Mouse (Mus musculus) lung, adult 2 months (tissue): ENCODE data around the gene Igfbp1. TPM values are rescaled to one million over a fixed set of nuclear protein-coding genes. Genes with fewer than 3 reads are reported as not detected.
A peak's percentile ranks its signal among the peaks of the same experiment; 100 is the strongest.

Source experiments
- DNase-seq: peaks from one replicate; pipeline ENCODE4 v3.0.0; 2022
- H3K4me1 ChIP-seq: fragments of 200-500 bp; 2 replicates; pipeline ENCODE4 v1.6.1; 2011; ENCODE audit warnings: low read length; ENCODE audit not compliant: control insufficient read depth, insufficient read depth
- H3K4me3 ChIP-seq: fragments of 200-500 bp; replicated peaks from 2 replicates; pipeline ENCODE3; 2011; ENCODE audit warnings: low read depth, mild to moderate bottlenecking, control low read depth, low read length; ENCODE audit errors: extremely low read depth
- CTCF ChIP-seq: fragments of 200-500 bp; IDR thresholded peaks from 2 replicates; pipeline ENCODE4 v1.5.1; 2011; ENCODE audit warnings: mild to moderate bottlenecking, low read length, control low read depth; ENCODE audit not compliant: insufficient read depth
- POLR2A ChIP-seq: fragments of 200-500 bp; IDR thresholded peaks from 2 replicates; pipeline ENCODE4 v1.6.1; 2011; ENCODE audit warnings: low read depth, mild to moderate bottlenecking, control low read depth, low read length, borderline replicate concordance; ENCODE audit errors: extremely low read depth
- WGBS: fragments of 180-500 bp; shearing (Covaris S2); methylation state at CpG from one replicate; pipeline ENCODE4 v1.1.7; 2018; 5-methylcytosine and 5-hydroxymethylcytosine counted together
- polyA plus RNA-seq: library from polyadenylated mRNA; depleted of rRNA; stranded (reverse); fragments of >200 nt; gene quantifications from 2 replicates; pipeline ENCODE4 v1.2.3, GENCODE M21; 2012

The Igfbp1 gene
- polyA plus RNA-seq, 1 experiment: 0.07 TPM

- no peak for DNase-seq
- no peak overlapping the region for H3K4me3 ChIP-seq
- WGBS: 77% methylated on average over 8 of the region's 8 CpGs
- TF ChIP-seq CTCF: 0 out of 2 replicates have a peak, but pooled peaks have one; percentile 26
- TF ChIP-seq POLR2A: no peak
- no peaks in the 10 kb centered on the region for H3K4me1 ChIP-seq
These were observed 35.9 kb upstream of the Igfbp1 start for GRCm38 (mm10) chr11:7161502-7162174.

- Histone ChIP-seq H3K4me3 (no peak overlapping the region), H3K4me1 (no peaks in the 10 kb centered on the region)
- 68% methylated on average over 4 of the region's 4 CpGs for WGBS
- no peak for TF ChIP-seq CTCF
- TF ChIP-seq POLR2A: no peak
- DNase-seq: no peak
These were observed 33.2 kb upstream of the Igfbp1 start for GRCm38 (mm10) chr11:7164416-7164815.

GRCm38 (mm10) chr11:7169645-7170044 is 27.9 kb upstream of the Igfbp1 start:
- no peak for TF ChIP-seq CTCF
- TF ChIP-seq POLR2A: no peak
- no peak for DNase-seq
- H3K4me1 ChIP-seq: no peaks in the 10 kb centered on the region
- WGBS: 95% methylated on average over 1 of the region's 1 CpGs
- no peak overlapping the region for H3K4me3 ChIP-seq

GRCm38 (mm10) chr11:7173664-7174063 is 23.9 kb upstream of the Igfbp1 start:
- no peak for TF ChIP-seq POLR2A
- no peak for TF ChIP-seq CTCF
- WGBS: 68% methylated on average over 6 of the region's 6 CpGs
- DNase-seq: peak; percentile 41

GRCm38 (mm10) chr11:7178724-7179123 is 18.9 kb upstream of the Igfbp1 start:
- TF ChIP-seq CTCF (no peak), POLR2A (no peak)

More at GRCm38 (mm10) chr11:7173664-7174063, 23.9 kb upstream of the Igfbp1 start:
- Histone ChIP-seq H3K4me1 (no peaks in the 10 kb centered on the region), H3K4me3 (no peak overlapping the region)

GRCm38 (mm10) chr11:7179276-7179675 is 18.3 kb upstream of the Igfbp1 start:
- 54% methylated on average over 2 of the region's 2 CpGs for WGBS
- no peaks in the 10 kb centered on the region for H3K4me1 ChIP-seq
- no peak for DNase-seq
- no peak for TF ChIP-seq CTCF
- TF ChIP-seq POLR2A: no peak
- H3K4me3 ChIP-seq: no peak overlapping the region

More at GRCm38 (mm10) chr11:7178724-7179123, 18.9 kb upstream of the Igfbp1 start:
- Histone ChIP-seq H3K4me1 (no peaks in the 10 kb centered on the region), H3K4me3 (no peak overlapping the region)
- DNase-seq: no peak
- WGBS: 53% methylated on average over 4 of the region's 4 CpGs

GRCm38 (mm10) chr11:7182409-7183042 is 15.1 kb upstream of the Igfbp1 start:
- no peak overlapping the region for H3K4me3 ChIP-seq
- 58% methylated on average over 8 of the region's 8 CpGs for WGBS
- DNase-seq: no peak
- no peak for TF ChIP-seq CTCF
- no peak for TF ChIP-seq POLR2A
- no peaks in the 10 kb centered on the region for H3K4me1 ChIP-seq

GRCm38 (mm10) chr11:7184420-7184819 is 13.2 kb upstream of the Igfbp1 start:
- 54% methylated on average over 1 of the region's 1 CpGs for WGBS
- H3K4me1 ChIP-seq: no peaks in the 10 kb centered on the region
- DNase-seq: no peak
- H3K4me3 ChIP-seq: no peak overlapping the region
- TF ChIP-seq CTCF (no peak), POLR2A (no peak)

- TF ChIP-seq CTCF (no peak), POLR2A (no peak)
- WGBS: 67% methylated on average over 8 of the region's 8 CpGs
- Histone ChIP-seq H3K4me3 (no peak overlapping the region), H3K4me1 (no peaks in the 10 kb centered on the region)
- no peak for DNase-seq
These were observed 10.1 kb upstream of the Igfbp1 start for GRCm38 (mm10) chr11:7187472-7187871.

GRCm38 (mm10) chr11:7188469-7188868 is 9.1 kb upstream of the Igfbp1 start, which contains the start of gene Gm11985:
TSS of gene Gm11985 (minus strand) at chr11:7188569.
- no peak for TF ChIP-seq POLR2A
- no peak for TF ChIP-seq CTCF
- no peaks in the 10 kb centered on the region for H3K4me1 ChIP-seq
- 83% methylated on average over 13 of the region's 13 CpGs for WGBS
- no peak within 1 kb of the TSS for H3K4me3 ChIP-seq
- no peak for DNase-seq
